9 mouse cellular contexts compared by ENCODE assay signal in the genomic region with DNA sequence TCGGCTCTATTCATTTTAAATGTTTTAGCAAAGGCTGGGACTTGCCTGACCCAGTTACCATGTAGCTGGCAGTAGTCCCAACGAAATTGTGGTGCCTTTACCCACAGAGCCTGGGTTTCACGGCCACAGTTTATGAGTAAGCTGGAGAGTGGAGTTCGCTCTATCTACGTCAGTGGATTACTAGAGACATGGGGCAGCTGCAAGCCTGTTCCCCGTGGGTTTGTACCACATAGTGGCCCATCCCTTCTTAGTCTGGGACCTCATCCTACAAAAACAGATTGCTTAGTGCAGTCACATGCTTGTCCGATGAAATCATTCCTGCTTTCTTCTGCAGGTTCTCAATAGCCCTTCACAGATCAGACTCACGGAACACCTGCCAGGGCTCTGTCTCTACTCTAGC.
DNase-seq lines count a peak whose midpoint lies in the region; ATAC-seq lines count a peak whose summit lies in the region.
"Had no signal": no experiment of that assay in that cellular context is flagged by ENCODE, and none has a peak within 500 bp of the region (broad histone marks: within the 10 kb centered on the region; RNA-seq: fewer than 3 reads in every experiment).

No protein-coding gene starts in this region.

- WGBS in heart, embryonic 11.5 days (ENCODE audit: insufficient replicate concordance): 73% methylated on average over 8 of the region's 8 CpGs
- 59% methylated on average over 8 of the region's 8 CpGs for WGBS in limb, embryonic 13.5 days

- H3K27me3 ChIP-seq in heart, embryonic 11.5 days (ENCODE audit: control insufficient read depth, insufficient read depth, low read length): no peaks in the 10 kb centered on the region
- H3K27me3 ChIP-seq in limb, embryonic 13.5 days: no peaks in the 10 kb centered on the region
- H3K27me3 ChIP-seq: liver, embryonic 15.5 days had no signal

- no peaks in the 10 kb centered on the region for H3K4me1 ChIP-seq in heart, embryonic 11.5 days (ENCODE audit: control insufficient read depth, insufficient read depth, low read length)
- H3K4me1 ChIP-seq in limb, embryonic 13.5 days: peaks cover 6% of the 10 kb centered on the region; the same call in 1 of the 2 replicates
- H3K4me1 ChIP-seq: liver, embryonic 15.5 days had no signal

- no peak overlapping the region for H3K27ac ChIP-seq in heart, embryonic 11.5 days (ENCODE audit: low read depth, low read length)
- no peak overlapping the region for H3K27ac ChIP-seq in limb, embryonic 13.5 days
- H3K27ac ChIP-seq: liver, embryonic 15.5 days had no signal

- 0 out of 2 replicates have a peak, but pooled peaks have one; percentile 10 for ATAC-seq in heart, embryonic 11.5 days (replicated peaks; ENCODE audit: insufficient number of reproducible peaks, low FRiP score, low TSS enrichment)
- ATAC-seq in limb, embryonic 13.5 days (ENCODE audit: low FRiP score, low read depth): peak; percentile 83

- H3K4me3 ChIP-seq in heart, embryonic 11.5 days (ENCODE audit: low read depth, low read length): no peak overlapping the region
- no peak overlapping the region for H3K4me3 ChIP-seq in limb, embryonic 13.5 days
- H3K4me3 ChIP-seq: liver, embryonic 15.5 days had no signal

- DNase-seq in ovary, adult 18-20 months (ENCODE audit: low spot score): peak; percentile 12
- no peak for DNase-seq in ovary, postnatal 10 days (ENCODE audit: low spot score)
- peak; percentile 55 for DNase-seq in adrenal gland, postnatal 25 days
- no peak for DNase-seq in embryo, embryonic 10.5 days (ENCODE audit: low spot score)
- DNase-seq in embryo, embryonic 11 days: no peak
- DNase-seq: cerebellum, adult 9-11 months had no signal

- H3K36me3 ChIP-seq in heart, embryonic 11.5 days (ENCODE audit: control insufficient read depth, insufficient read depth, low read length): no peaks in the 10 kb centered on the region
- H3K36me3 ChIP-seq in limb, embryonic 13.5 days: no peaks in the 10 kb centered on the region
- H3K36me3 ChIP-seq: liver, embryonic 15.5 days had no signal

- H3K9ac ChIP-seq in heart, embryonic 11.5 days (ENCODE audit: low read depth, low read length): no peak overlapping the region
- no peak overlapping the region for H3K9ac ChIP-seq in limb, embryonic 13.5 days
- H3K9ac ChIP-seq: liver, embryonic 15.5 days had no signal

- no peaks in the 10 kb centered on the region for H3K9me3 ChIP-seq in heart, embryonic 11.5 days (replicated peaks; ENCODE audit: control insufficient read depth, low read length)
- H3K9me3 ChIP-seq in limb, embryonic 13.5 days: no peaks in the 10 kb centered on the region
- H3K9me3 ChIP-seq: liver, embryonic 15.5 days had no signal

- H3K4me2 ChIP-seq in heart, embryonic 11.5 days: no peak overlapping the region
- 0 out of 2 replicates have a peak overlapping the region, but pooled peaks have one; percentile 16 for H3K4me2 ChIP-seq in limb, embryonic 13.5 days (replicated peaks)
- H3K4me2 ChIP-seq: liver, embryonic 15.5 days had no signal

Comparison
In these comparisons a context has a peak if more than half of its experiments do, and no peak if none do; other contexts are left out.
1. DNase-seq: peak in ovary, adult 18-20 months (single experiment) and adrenal gland, postnatal 25 days (single experiment); none in ovary, postnatal 10 days (single experiment), embryo, embryonic 10.5 days (single experiment) and embryo, embryonic 11 days (single experiment).